ENCODE assay signal across 18 mouse cellular contexts in the genomic region with DNA sequence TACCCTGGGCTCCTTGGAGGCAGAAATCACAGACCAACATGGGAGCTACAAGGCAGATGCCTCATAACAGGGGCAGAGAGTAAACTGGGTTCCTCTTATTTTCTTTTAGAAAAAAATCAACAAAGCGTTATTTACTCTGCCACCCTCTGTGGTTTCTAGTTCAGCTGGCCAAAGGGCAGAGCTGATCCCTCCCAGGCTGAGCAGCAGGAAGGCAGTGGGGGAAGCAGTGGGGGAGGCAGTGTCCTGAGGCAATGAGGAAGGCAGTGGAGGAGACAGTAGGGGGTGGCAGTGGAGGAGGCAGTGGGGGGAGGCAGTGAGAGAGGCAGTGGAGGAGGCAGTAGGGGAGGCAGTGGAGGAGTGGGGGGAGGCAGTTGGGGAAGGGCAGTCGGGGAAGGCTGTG. TPM values are rescaled to one million over a fixed set of nuclear protein-coding genes. Genes with fewer than 3 reads are reported as not detected.
A peak's percentile ranks its signal among the peaks of the same experiment; 100 is the strongest.
DNase-seq lines count a peak whose midpoint lies in the region; ATAC-seq and TF ChIP-seq lines count a peak whose summit lies in the region.
"Had no signal": no experiment of that assay in that cellular context is flagged by ENCODE, and none has a peak within 500 bp of the region (broad histone marks: within the 10 kb centered on the region; RNA-seq: fewer than 3 reads in every experiment).

No protein-coding gene starts in this region.

- TF ChIP-seq CTCF in kidney, adult 2 months (conservative IDR thresholded peaks at IDR 0.05; ENCODE audit: insufficient read depth, insufficient read length, low read depth, low read length): no peak
- no peak for TF ChIP-seq CTCF in forebrain, postnatal 0 days (IDR thresholded peaks at IDR 0.05; ENCODE audit: low read depth)
- no peak for TF ChIP-seq CTCF in layer of hippocampus, adult 2 months (conservative IDR thresholded peaks at IDR 0.05)

- no peaks in the 10 kb centered on the region for H3K27me3 ChIP-seq in kidney, adult 2 months (replicated peaks; ENCODE audit: control insufficient read depth, insufficient read depth, low read length)
- H3K27me3 ChIP-seq in kidney, embryonic 14.5 days (ENCODE audit: control insufficient read depth, insufficient read depth, low read length): no peaks in the 10 kb centered on the region
- no peaks in the 10 kb centered on the region for H3K27me3 ChIP-seq in forebrain, postnatal 0 days (ENCODE audit: insufficient read depth, low read length)
- H3K27me3 ChIP-seq: embryonic facial prominence, embryonic 15.5 days; intestine, embryonic 15.5 days had no signal

- H3K4me2 ChIP-seq in kidney, embryonic 14.5 days (replicated peaks; ENCODE audit: low read depth, low read length): no peak overlapping the region
- H3K4me2 ChIP-seq in forebrain, postnatal 0 days (ENCODE audit: low read depth): no peak overlapping the region
- H3K4me2 ChIP-seq: embryonic facial prominence, embryonic 15.5 days; forebrain, embryonic 13.5 days; hindbrain, embryonic 13.5 days; intestine, embryonic 15.5 days; midbrain, embryonic 13.5 days had no signal

- ATAC-seq in kidney, embryonic 14.5 days (ENCODE audit: low FRiP score, low TSS enrichment): no peak
- ATAC-seq in common myeloid progenitor, adult 5-6 weeks (replicated peaks; ENCODE audit: low read depth, poor library complexity, severe bottlenecking): peak; percentile 37
- ATAC-seq in monocyte, adult 5-6 weeks (replicated peaks; ENCODE audit: insufficient number of reproducible peaks, low FRiP score, low TSS enrichment, poor library complexity, severe bottlenecking): peak; percentile 82
- no peak for ATAC-seq in forebrain, postnatal 0 days
- ATAC-seq: forebrain, embryonic 13.5 days; intestine, embryonic 15.5 days; midbrain, embryonic 13.5 days had no signal

- no peaks in the 10 kb centered on the region for H3K9me3 ChIP-seq in kidney, embryonic 14.5 days (ENCODE audit: control insufficient read depth, low read length)
- H3K9me3 ChIP-seq in forebrain, postnatal 0 days (ENCODE audit: low read length): no peaks in the 10 kb centered on the region
- H3K9me3 ChIP-seq: embryonic facial prominence, embryonic 15.5 days; forebrain, embryonic 13.5 days; G1E; hindbrain, embryonic 13.5 days; intestine, embryonic 15.5 days; limb, embryonic 10.5 days had no signal

- 45% methylated on average over 2 of the region's 2 CpGs for WGBS in kidney, adult 2 months
- 20% methylated on average over 2 of the region's 2 CpGs for WGBS in kidney, embryonic 14.5 days
- WGBS in forebrain, postnatal 0 days: 55% methylated on average over 2 of the region's 2 CpGs

- peaks cover 12% of the 10 kb centered on the region; the same call in 1 of the 2 replicates for H3K4me1 ChIP-seq in kidney, adult 2 months (ENCODE audit: control insufficient read depth, insufficient read depth, low read length)
- H3K4me1 ChIP-seq in kidney, embryonic 14.5 days (ENCODE audit: control insufficient read depth, insufficient read depth, low read length): peaks cover 34% of the 10 kb centered on the region
- 0 out of 2 replicates have a peak, but pooled peaks cover 4% of the 10 kb centered on the region for H3K4me1 ChIP-seq in forebrain, postnatal 0 days (ENCODE audit: insufficient read depth)

- DNase-seq in kidney, adult 2 months: peak; percentile 80
- DNase-seq in kidney, postnatal 36 days: peak; percentile 68 to 76
- no peak for DNase-seq in right cerebral cortex, adult 18-20 months
- DNase-seq in forebrain, postnatal 0 days: no peak
- DNase-seq in layer of hippocampus, adult 2 months (ENCODE audit: low spot score in 2 of 2): no peak
- DNase-seq: adrenal gland, adult 8-10 months; cerebellum, adult 11-12 months; heart, adult 18-20 months had no signal

- no peak overlapping the region for H3K4me3 ChIP-seq in kidney, adult 2 months (ENCODE audit: insufficient read depth, low read depth, low read length)
- no peak overlapping the region for H3K4me3 ChIP-seq in kidney, embryonic 14.5 days (ENCODE audit: low read length)
- no peak overlapping the region for H3K4me3 ChIP-seq in forebrain, postnatal 0 days (ENCODE audit: low read depth, low read length)
- no peak overlapping the region for H3K4me3 ChIP-seq in layer of hippocampus, adult 2 months
- H3K4me3 ChIP-seq: embryonic facial prominence, embryonic 15.5 days; forebrain, embryonic 13.5 days; hindbrain, embryonic 13.5 days; intestine, embryonic 15.5 days; limb, embryonic 10.5 days; midbrain, embryonic 13.5 days had no signal

- TF ChIP-seq POLR2A in kidney, adult 2 months (IDR thresholded peaks at IDR 0.05; ENCODE audit: low read depth, low read length): no peak

- no peaks in the 10 kb centered on the region for H3K36me3 ChIP-seq in kidney, adult 2 months (ENCODE audit: control insufficient read depth, insufficient read depth, low read length)
- no peaks in the 10 kb centered on the region for H3K36me3 ChIP-seq in kidney, embryonic 14.5 days (ENCODE audit: control insufficient read depth, insufficient read depth, low read length)
- H3K36me3 ChIP-seq in forebrain, postnatal 0 days (ENCODE audit: insufficient read depth): no peaks in the 10 kb centered on the region
- H3K36me3 ChIP-seq: embryonic facial prominence, embryonic 15.5 days; G1E; hindbrain, embryonic 13.5 days; intestine, embryonic 15.5 days; limb, embryonic 10.5 days; midbrain, embryonic 13.5 days had no signal

- no peak overlapping the region for H3K9ac ChIP-seq in kidney, embryonic 14.5 days (ENCODE audit: low read depth, low read length)
- H3K9ac ChIP-seq in forebrain, postnatal 0 days: no peak overlapping the region
- H3K9ac ChIP-seq: embryonic facial prominence, embryonic 15.5 days; forebrain, embryonic 13.5 days; hindbrain, embryonic 13.5 days; intestine, embryonic 15.5 days; midbrain, embryonic 13.5 days had no signal

- H3K27ac ChIP-seq in kidney, adult 2 months (ENCODE audit: insufficient read depth, low read depth, low read length): no peak overlapping the region
- H3K27ac ChIP-seq in kidney, embryonic 14.5 days (ENCODE audit: low read depth, low read length): no peak overlapping the region
- no peak overlapping the region for H3K27ac ChIP-seq in forebrain, postnatal 0 days (ENCODE audit: low read depth, low read length)
- no peak overlapping the region for H3K27ac ChIP-seq in layer of hippocampus, adult 2 months
- H3K27ac ChIP-seq: embryonic facial prominence, embryonic 15.5 days; forebrain, embryonic 13.5 days; hindbrain, embryonic 13.5 days; intestine, embryonic 15.5 days; midbrain, embryonic 13.5 days had no signal

RNA-seq across cellular contexts. Expression of gene Hes1, which starts 51.1 kb away (rescaled TPM):
- 54.4 and 78.8 TPM in 2 replicates for polyA plus RNA-seq in kidney, adult 2 months (2012; rRNA removed)
- 68.7 and 82.2 TPM in 2 replicates for polyA plus RNA-seq in kidney, embryonic 14.5 days (2014; fragmentation: Nextera tagmentation; extraction: Ambion mirVana)
- 0.05 and 0.58 TPM in 2 replicates for total RNA-seq in common myeloid progenitor, adult 5-6 weeks (2017)
- 71.3 to 116 TPM (median 105 TPM) in 3 replicates for total RNA-seq in monocyte, adult 5-6 weeks (2017)
- 6.9 and 11.2 TPM in 2 replicates for total RNA-seq in forebrain, postnatal 0 days (2014; rRNA removed)
- polyA plus RNA-seq in forebrain, postnatal 0 days (2015; fragmentation: Nextera tagmentation; extraction: Ambion mirVana): 11.2 and 13.1 TPM in 2 replicates
- total RNA-seq in layer of hippocampus, adult 2 months (2021): 10 to 100 TPM; 23.3 to 32.7 TPM

Comparison
In these comparisons a context has a peak if more than half of its experiments do, and no peak if none do; other contexts are left out.
1. DNase-seq: peak in kidney, adult 2 months (single experiment) and kidney, postnatal 36 days (2 of 2); none in right cerebral cortex, adult 18-20 months (single experiment), forebrain, postnatal 0 days (single experiment) and layer of hippocampus, adult 2 months (0 of 2).
2. ATAC-seq: peak in common myeloid progenitor, adult 5-6 weeks (single experiment) and monocyte, adult 5-6 weeks (single experiment); none in kidney, embryonic 14.5 days (single experiment) and forebrain, postnatal 0 days (single experiment).